Mouse (Mus musculus) cortical plate, adult 2 months (tissue): ENCODE data around the gene Igsf9.

Source experiments
- CTCF ChIP-seq: fragments of 200-500 bp; IDR thresholded peaks from 2 replicates; pipeline ENCODE4 v1.5.1; 2011; ENCODE audit warnings: mild to moderate bottlenecking, control low read depth, low read length; ENCODE audit not compliant: insufficient read depth; ENCODE audit errors: extremely low read depth
- POLR2A ChIP-seq: fragments of 200-500 bp; IDR thresholded peaks from 2 replicates; pipeline ENCODE4 v1.6.1; 2011; ENCODE audit warnings: mild to moderate bottlenecking, low read length, control low read depth; ENCODE audit not compliant: insufficient read depth; ENCODE audit errors: extremely low read depth

- TF ChIP-seq POLR2A: no peak
- no peak for TF ChIP-seq CTCF
Observed at GRCm38 (mm10) chr1:172527431-172527830, 45.8 kb downstream of the Igsf9 start.
